Mouse (Mus musculus) gastrocnemius, adult 2 months (tissue): ENCODE results near the gene Tbc1d1. TPM values are rescaled to one million over a fixed set of nuclear protein-coding genes. Genes with fewer than 3 reads are reported as not detected.

Experiments
- DNase-seq: peaks from one replicate; pipeline ENCODE4 v3.0.0; 2022
- H3K27ac ChIP-seq: fragments of 200-600 bp; 2 replicates; pipeline ENCODE4 v1.8.1; 2022; ENCODE audit warnings: mild to moderate bottlenecking
- H3K4me3 ChIP-seq: fragments of 200-600 bp; 2 replicates; pipeline ENCODE4 v1.8.1; 2022; ENCODE audit warnings: mild to moderate bottlenecking, moderate library complexity
- CTCF ChIP-seq: fragments of 200-600 bp; IDR thresholded peaks from 2 replicates; pipeline ENCODE4 v1.8.1; 2022; ENCODE audit warnings: antibody characterized with exemption, mild to moderate bottlenecking, moderate library complexity
- intact Hi-C: fragments of 180-260 bp; cut with DNase I; formaldehyde crosslinking; loops from one replicate; pipeline ENCODE4 v1.15.1; 2025
- long read RNA-seq, 2 experiments: library from polyadenylated mRNA; stranded (forward); transcript quantifications; one replicate each; pipeline ENCODE4 v2.0.0; 2021
- total RNA-seq, 2 experiments: library from RNA; stranded (reverse); gene quantifications; 2 replicates each; pipeline ENCODE4 v1.2.3; 2021

Tbc1d1 gene
- total RNA-seq, result 10 to 100 TPM; 46.4 to 46.9 TPM
- long read RNA-seq, experiment 1, full-length matches to known transcripts, result 22 of 41 reads
- long read RNA-seq, experiment 1, partial matches to known transcripts, result 8 of 41 reads
- long read RNA-seq, experiment 1, other reads (novel, unspliced or antisense), result 11 of 41 reads
- long read RNA-seq, experiment 2, full-length matches to known transcripts, result 27 of 43 reads
- long read RNA-seq, experiment 2, partial matches to known transcripts, result 10 of 43 reads
- long read RNA-seq, experiment 2, other reads (novel, unspliced or antisense), result 6 of 43 reads

DNA sequence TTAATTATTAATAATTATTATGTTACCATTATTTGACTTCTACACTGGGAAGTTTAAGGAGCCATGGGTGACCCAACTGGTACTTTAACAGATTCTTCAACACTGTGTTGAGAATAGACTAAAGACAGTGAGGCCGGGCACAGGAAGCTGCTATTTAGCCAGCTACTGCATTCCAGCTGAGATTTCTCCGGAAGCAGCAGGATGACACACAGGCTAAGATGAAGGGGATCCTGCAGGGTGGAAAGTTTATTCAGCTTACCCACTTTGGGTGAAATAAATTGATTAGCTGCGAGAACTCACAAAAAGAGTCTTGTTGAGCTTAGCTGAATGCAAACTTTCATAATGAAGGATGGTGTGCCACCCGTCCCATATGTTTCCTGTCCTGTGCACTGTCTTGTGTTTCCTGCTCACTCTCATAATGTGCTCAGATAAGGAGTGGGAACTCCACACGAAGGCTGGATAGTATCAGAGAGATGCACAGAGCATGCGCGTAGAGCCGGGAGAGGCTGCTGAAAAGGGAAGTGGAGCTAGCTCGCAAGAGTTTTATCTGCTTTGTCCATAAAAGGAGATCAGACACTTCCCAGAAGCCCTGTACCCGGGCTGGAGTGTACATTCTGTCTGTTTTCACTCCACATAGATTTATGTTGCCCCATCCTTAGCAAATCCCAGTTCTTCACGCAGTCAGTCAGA is at the start of gene Tbc1d1:
TSS of gene Tbc1d1 (plus strand) at position 445 of the 690 bp plus-strand sequence.
- intact Hi-C loops, result no loop called here
- TF ChIP-seq CTCF, result no peak
- Histone ChIP-seq H3K4me3 (peak within 1 kb of the TSS; percentile 60), H3K27ac (peak within 1 kb of the TSS; percentile 81)
- DNase-seq, result peak; percentile 52

DNA sequence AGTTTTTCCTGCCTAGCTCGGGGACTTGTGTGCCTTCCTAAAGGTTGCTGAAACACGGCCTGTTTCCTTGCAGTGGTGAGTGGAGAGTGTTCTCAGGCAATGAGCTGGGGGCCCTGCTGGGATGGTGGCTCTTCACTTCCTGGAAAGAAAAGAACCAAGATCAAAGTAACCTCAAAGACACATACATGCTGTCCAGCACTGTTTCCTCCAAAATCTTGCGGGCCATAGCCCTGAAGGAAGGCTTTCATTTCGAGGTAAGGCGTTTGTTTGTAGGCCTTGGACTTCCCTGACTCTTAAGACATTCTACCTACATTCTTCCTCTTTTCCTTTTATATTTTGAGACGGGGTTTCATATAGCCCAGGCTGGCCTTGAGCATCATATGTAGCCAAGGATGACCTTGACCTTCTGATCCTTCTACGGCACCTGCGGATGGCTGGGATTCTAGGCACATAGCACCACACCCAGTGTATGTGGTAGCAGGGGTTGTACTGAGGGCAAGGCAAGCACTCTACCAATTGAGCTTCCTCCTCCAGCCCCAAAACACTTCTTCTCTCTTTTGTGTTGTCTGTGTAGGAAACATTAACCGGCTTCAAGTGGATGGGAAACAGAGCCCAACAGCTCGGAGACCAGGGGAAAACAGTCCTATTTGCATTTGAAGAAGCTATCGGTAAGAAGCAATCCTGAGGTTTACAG is 48.4 kb upstream of the Tbc1d1 start:
- intact Hi-C loops, result no loop called here
- H3K4me3 ChIP-seq, result no peak overlapping the region
- no peak for TF ChIP-seq CTCF

DNA sequence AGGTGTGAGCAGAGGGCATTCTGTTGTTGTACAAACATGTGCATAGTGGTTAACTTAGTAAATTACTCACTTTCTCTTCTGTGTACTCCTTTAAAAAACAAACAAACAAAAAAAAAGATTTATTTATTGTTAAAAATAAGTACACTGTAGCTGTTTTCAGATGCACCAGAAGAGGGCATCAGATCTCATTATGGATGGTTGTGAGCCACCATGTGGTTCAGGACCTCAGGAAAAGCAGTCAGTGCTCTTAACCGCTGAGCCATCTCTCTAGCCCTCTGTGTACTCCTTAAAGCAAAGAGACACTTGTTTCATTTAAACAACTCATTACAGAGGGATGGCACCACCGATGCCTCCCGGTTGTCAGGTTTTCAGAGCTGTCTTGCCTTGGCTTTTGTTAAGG is 46.9 kb upstream of the Tbc1d1 start:
- TF ChIP-seq CTCF, result peak; percentile 48
- Histone ChIP-seq H3K4me3 (no peak overlapping the region), H3K27ac (no peak overlapping the region)
- intact Hi-C loops, result no loop called here
- DNase-seq, result no peak

More for the DNA sequence above, 48.4 kb upstream of the Tbc1d1 start:
- DNase-seq, result no peak
- H3K27ac ChIP-seq, result no peak overlapping the region

DNA sequence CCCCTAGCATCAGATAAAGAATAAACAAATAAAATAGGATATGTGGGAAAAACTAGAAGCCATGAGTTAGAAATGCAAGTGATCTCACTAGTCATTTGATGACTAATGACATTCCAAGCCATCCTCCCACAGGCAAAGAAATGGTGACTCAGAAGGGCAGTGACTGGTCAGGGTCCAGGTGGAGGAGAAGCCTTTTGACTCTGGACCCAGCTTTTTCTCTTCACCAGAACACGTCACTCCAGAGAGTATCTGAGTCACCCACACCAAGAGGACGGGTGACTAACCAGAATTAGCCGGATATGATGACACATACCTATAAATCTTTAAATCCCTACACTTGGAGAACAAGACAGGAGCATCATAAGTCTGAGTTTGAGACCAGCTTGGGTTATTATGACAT is 43.7 kb upstream of the Tbc1d1 start:
- DNase-seq, result no peak
- no peak for TF ChIP-seq CTCF
- Histone ChIP-seq H3K27ac (no peak overlapping the region), H3K4me3 (no peak overlapping the region)
- intact Hi-C loops, result no loop called here

DNA sequence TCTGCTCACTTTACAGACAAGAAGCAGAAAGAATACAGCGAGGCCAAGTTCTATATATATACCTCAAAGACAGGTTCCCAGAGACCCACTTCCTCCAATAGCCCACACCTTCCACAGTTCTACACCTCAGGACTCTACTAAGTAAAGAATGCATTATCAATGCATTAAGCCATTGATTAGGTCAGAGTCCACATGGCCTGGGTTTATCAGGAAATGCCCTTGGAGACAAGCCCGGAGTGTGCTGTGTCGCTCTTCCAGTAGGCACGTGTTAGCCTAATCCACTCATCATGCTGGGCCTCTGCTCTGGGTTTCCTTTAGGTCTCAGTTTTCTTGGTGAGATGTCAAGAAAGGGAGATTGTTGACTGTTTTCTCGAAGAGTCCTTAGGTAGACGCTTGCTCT is 41.9 kb upstream of the Tbc1d1 start:
- H3K27ac ChIP-seq, result no peak overlapping the region
- no peak for TF ChIP-seq CTCF
- DNase-seq, result no peak
- no peak overlapping the region for H3K4me3 ChIP-seq
- intact Hi-C loops, result no loop called here

DNA sequence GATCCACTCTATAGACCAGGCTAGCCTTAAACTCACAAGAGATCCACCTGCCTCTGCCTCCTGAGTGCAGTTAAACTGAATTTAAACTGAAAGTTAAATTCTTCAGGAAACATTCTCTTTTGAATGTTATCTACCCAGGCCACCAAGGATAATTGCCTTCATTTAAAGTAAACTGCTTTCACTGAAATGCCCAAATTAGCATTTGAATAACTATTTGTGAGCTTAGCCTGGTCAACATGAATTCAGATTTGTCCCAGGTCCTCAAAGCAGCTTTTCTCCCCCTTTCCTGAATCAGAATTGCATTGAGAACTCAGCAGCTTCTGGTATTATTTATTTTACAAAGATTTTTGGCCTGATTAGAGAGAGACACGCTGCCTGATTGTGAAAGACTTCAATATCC is 38.9 kb upstream of the Tbc1d1 start:
- H3K4me3 ChIP-seq, result no peak overlapping the region
- no peak for TF ChIP-seq CTCF
- no peak for DNase-seq
- intact Hi-C loops, result no loop called here
- no peak overlapping the region for H3K27ac ChIP-seq

DNA sequence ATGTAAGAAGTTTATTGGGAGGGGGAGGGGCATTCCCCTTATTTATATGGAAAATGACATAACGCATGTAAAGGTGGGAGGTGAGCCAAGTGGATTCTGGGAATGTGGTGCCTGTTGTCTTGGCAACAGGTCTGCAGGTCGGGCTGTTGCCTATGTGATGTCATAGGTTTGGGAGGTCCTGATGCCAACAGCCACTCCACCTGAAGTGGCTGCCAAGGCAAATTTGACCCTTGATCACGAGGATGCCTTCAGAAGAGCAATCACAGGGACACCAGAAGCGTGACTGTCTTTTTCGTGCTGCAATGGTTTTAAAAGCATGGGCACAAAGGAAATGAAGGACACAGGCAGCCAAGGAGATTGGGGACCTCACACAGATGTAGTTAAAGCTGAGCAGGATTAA is 30.3 kb upstream of the Tbc1d1 start:
- no peak for DNase-seq
- intact Hi-C loops, result no loop called here
- H3K27ac ChIP-seq, result no peak overlapping the region
- TF ChIP-seq CTCF, result no peak
- no peak overlapping the region for H3K4me3 ChIP-seq

DNA sequence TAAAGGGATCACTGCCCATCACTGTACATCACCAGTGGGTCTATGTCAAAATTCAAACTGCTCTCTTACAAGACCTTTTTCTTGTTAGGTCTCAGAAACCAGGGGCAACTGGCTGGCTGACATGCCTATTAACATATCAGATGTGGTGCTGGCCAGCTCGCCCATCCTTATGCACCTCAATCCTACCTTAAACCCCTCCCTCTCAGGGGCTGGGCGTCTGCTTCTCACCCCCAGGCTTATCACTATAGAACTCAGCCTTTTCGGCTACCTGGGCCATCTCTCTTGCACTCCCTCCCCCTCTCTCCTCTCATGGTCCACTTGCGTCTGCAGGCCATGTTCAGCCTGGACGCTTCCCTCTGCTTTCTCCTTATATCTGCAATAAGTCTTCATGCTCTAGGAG is 24.6 kb upstream of the Tbc1d1 start:
- intact Hi-C loops, result no loop called here
- Histone ChIP-seq H3K4me3 (no peak overlapping the region), H3K27ac (no peak overlapping the region)
- TF ChIP-seq CTCF, result no peak
- DNase-seq, result no peak

DNA sequence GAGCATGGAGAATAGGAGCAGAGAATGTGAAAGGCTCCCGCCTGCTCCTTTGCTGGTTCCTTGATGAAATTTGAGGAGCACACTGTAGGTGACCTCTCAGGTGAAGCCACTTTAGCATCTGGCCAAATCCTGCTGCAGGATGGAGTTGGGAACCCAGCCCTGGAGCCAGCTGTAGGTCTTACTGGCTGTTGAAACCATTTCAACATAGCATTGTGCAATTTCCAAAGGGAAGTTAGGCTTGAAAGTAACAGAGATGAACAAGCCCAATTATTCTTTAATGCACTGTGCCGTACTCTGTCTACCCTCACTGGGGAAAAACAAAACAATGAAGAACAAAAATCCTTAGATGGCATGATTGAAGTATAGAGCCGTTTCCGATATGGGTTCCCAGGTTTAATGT is 22.2 kb upstream of the Tbc1d1 start:
- TF ChIP-seq CTCF, result no peak
- DNase-seq, result no peak
- Histone ChIP-seq H3K4me3 (no peak overlapping the region), H3K27ac (no peak overlapping the region)
- intact Hi-C loops, result no loop called here

DNA sequence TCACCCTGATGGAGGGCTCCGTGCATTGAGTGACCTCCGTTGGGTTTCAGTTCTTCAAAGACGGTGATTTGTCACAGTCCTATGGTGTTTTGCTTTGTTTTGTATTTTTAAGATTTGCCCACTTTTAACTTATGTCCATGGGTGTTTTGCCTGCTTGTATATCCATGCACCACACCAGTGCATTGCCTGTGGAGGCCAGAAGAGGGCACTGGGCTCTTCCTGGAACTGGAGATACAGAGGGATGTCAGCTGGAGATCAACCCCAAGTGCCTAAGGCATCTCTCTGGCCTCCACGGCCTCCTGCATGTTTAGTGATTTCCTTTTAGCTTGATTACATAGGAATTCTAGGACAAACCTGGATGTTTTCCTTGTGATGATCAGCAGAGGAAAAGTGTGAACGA is 19.8 kb upstream of the Tbc1d1 start:
- Histone ChIP-seq H3K27ac (no peak overlapping the region), H3K4me3 (no peak overlapping the region)
- DNase-seq, result peak; percentile 30
- intact Hi-C loops, result loop anchor here (2.0 kb wide), 1 partner anchor 138 kb away; no protein-coding TSS in a partner anchor
- peak; percentile 79 for TF ChIP-seq CTCF

DNA sequence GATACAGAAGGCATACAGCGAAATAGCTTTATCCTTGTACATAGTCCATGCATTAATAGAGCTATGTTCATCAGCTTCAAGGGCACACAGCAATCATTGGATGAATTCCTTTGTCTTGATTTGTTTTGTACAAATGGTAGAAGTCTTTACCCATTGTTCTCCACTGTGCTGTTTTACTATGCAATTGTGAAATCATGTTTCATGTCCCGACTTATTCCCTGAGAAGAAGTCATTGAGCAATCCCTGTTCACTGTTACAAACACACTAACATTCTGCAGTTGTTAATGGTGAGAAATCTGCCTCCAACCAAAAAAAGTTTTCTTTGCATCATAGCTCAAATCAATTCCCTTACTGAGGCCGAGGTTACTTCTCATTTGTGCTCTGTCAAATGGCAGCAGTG is 15.9 kb upstream of the Tbc1d1 start:
- no peak for TF ChIP-seq CTCF
- H3K27ac ChIP-seq, result no peak overlapping the region
- no peak overlapping the region for H3K4me3 ChIP-seq
- no peak for DNase-seq
- intact Hi-C loops, result no loop called here

DNA sequence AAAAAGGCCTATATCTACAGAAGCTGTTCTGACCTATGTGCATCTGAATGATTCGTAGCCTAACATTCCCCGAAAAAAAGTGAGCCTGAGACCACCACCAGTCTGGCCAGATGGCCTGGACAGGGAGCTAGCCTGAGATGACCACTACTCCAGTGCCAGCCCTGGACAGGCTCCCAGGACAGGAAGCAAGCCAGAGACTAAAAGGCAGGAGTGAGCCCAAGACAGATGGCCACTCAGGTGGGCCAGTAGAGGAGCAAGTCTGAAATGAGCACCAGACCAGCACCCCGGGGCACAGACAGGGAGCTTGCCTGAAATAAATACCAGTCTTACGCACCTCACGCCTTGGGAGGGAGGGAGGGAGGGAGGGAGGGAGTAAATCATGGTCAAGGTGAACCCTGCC is 11.8 kb upstream of the Tbc1d1 start:
- Histone ChIP-seq H3K4me3 (no peak overlapping the region), H3K27ac (no peak overlapping the region)
- DNase-seq, result peak; percentile 56
- intact Hi-C loops, result no loop called here
- no peak for TF ChIP-seq CTCF

DNA sequence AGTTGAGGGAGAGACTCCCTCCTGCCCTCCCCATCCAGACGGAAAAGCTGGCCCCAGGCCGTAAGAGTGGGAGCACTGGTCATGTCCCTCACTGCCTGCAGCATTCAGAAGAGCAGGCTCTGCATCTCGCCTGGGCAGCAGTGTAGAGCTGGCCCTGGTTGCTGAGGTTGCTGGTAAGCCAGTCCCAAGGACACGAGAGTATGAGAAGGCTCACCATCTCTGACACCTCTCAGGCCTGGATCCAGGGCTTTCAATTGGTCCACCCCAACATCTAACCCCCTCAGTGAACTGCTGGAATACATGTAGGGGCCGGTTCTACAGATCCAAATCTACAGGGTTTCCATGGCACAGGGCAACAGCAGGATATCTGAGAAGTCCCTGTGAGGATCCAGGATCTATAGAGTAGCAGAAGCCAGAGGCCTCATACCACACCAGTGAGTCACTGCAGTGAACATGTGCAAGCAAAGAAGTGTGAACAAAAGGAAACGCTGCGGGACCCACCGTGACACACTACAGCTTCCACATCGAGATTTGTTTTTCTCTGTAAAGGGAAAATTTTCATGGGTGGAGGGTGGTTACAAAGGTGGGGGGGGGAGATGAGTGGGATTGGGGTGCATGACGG is 9.6 kb upstream of the Tbc1d1 start:
- no peak overlapping the region for H3K27ac ChIP-seq
- DNase-seq, result no peak
- intact Hi-C loops, result no loop called here
- TF ChIP-seq CTCF, result no peak
- H3K4me3 ChIP-seq, result no peak overlapping the region
